Mouse (Mus musculus) intestine, embryonic 14.5 days (tissue): ENCODE measurements around the gene Fgfr2. TPM values are rescaled to one million over a fixed set of nuclear protein-coding genes. Genes with fewer than 3 reads are reported as not detected.

ENCODE experiments used
- ATAC-seq: fragments of 200-750 bp; cut with Nextera tagmentation; replicated peaks from 2 replicates; pipeline ENCODE4 v1.8.0; 2017; ENCODE audit warnings: low read depth, moderate number of reproducible peaks, moderate TSS enrichment, moderate library complexity; ENCODE audit not compliant: low FRiP score, low TSS enrichment
- DNase-seq: peaks from one replicate; pipeline ENCODE4 v3.0.0-alpha.2; 2018; ENCODE audit warnings: low spot score
- H3K27ac ChIP-seq: fragments of 300-500 bp; sonication (generic); 2 replicates; pipeline ENCODE4 v1.5.1; 2014; ENCODE audit warnings: low read depth, mild to moderate bottlenecking, control low read depth
- H3K27me3 ChIP-seq: fragments of 300-500 bp; sonication (generic); replicated peaks from 2 replicates; pipeline ENCODE4 v1.6.1; 2014; ENCODE audit warnings: low read length, control low read depth; ENCODE audit not compliant: control insufficient read depth, insufficient read depth
- H3K36me3 ChIP-seq: fragments of 300-500 bp; sonication (generic); 2 replicates; pipeline ENCODE4 v1.6.1; 2014; ENCODE audit warnings: low read length, control low read depth; ENCODE audit not compliant: control insufficient read depth, insufficient read depth
- H3K4me1 ChIP-seq: fragments of 300-500 bp; sonication (generic); replicated peaks from 2 replicates; pipeline ENCODE4 v1.6.1; 2014; ENCODE audit warnings: low read length, control low read depth, mixed read lengths; ENCODE audit not compliant: control insufficient read depth, insufficient read depth
- H3K4me2 ChIP-seq: fragments of 300-500 bp; sonication (generic); 2 replicates; pipeline ENCODE4 v1.6.1; 2014; ENCODE audit warnings: low read length
- H3K4me3 ChIP-seq: fragments of 300-500 bp; sonication (generic); 2 replicates; pipeline ENCODE4 v1.5.1; 2014; ENCODE audit warnings: low read depth, low read length, control low read depth, mixed read lengths
- H3K9ac ChIP-seq: fragments of 300-500 bp; sonication (generic); 2 replicates; pipeline ENCODE4 v1.6.1; 2014; ENCODE audit warnings: mild to moderate bottlenecking, low read length
- H3K9me3 ChIP-seq: fragments of 300-500 bp; sonication (generic); 2 replicates; pipeline ENCODE4 v1.6.1; 2016; ENCODE audit warnings: low read length, control low read depth; ENCODE audit not compliant: control insufficient read depth
- WGBS: fragments of 180-500 bp; shearing (Covaris S2); extraction: QIAGEN DNeasy Blood & Tissue Kit; methylation state at CpG from one replicate; pipeline ENCODE4 v1.1.7; 2014; 5-methylcytosine and 5-hydroxymethylcytosine counted together
- polyA plus RNA-seq: library from polyadenylated mRNA; unstranded; fragments of >200 nt; fragmentation: Nextera tagmentation; extraction: Ambion mirVana; gene quantifications from 2 replicates; pipeline ENCODE4 v1.2.1, GENCODE M21; 2014

Gene Fgfr2
- polyA plus RNA-seq, 1 experiment from 2014 or later: 105 TPM

DNA sequence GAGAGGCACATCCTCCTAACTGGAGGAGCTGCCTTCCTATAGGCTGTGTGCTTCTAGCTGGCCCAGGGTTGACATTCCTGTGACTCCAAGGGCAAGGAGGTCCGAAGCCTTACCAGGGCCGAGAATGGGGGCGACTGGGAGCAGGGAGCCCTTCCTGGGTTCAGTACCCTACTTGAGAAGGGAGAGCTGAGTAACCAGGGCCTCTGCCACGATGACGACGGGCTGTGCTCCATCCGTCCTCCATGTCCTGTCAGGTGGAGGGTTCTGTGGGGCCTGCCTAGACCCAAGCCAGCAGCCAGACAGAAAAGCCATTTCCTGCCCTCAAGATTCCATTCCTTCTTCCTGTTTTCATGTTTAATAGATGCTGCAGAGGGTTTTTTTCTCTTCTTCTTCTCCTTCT lies 463.5 kb downstream of the Fgfr2 start:
- no peak for ATAC-seq
- no peak for DNase-seq
- Histone ChIP-seq H3K4me2 (no peak overlapping the region), H3K9ac (no peak overlapping the region), H3K27ac (peak overlapping the region; percentile 78), H3K36me3 (no peaks in the 10 kb centered on the region), H3K4me1 (peaks cover 50% of the 10 kb centered on the region), H3K27me3 (no peaks in the 10 kb centered on the region), H3K4me3 (no peak overlapping the region), H3K9me3 (no peaks in the 10 kb centered on the region)
- 38% methylated on average over 7 of the region's 7 CpGs for WGBS

DNA sequence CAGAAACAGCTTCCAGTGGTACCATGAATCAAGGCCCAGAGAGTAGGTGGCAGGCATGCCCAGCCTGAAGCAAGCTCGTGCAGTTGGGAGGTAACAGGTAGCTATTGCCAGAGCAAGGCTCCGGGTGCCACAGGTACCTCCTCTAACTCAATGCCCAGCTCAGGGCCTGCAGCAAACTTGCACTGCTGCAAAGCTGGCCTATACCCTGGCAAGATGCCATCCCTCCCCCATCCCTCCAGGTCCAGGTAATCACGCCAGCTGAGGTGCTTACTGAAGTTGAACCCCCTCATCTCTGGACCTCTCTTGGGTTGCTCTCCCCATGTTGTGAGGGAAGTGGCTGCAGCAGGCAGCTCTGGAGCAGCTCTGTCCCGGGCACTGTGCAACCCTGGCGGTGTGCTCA lies 464.5 kb downstream of the Fgfr2 start:
- no peak overlapping the region for H3K9ac ChIP-seq
- 79% methylated on average over 5 of the region's 5 CpGs for WGBS
- no peak overlapping the region for H3K4me3 ChIP-seq
- no peaks in the 10 kb centered on the region for H3K27me3 ChIP-seq
- peak overlapping the region; percentile 31 for H3K4me2 ChIP-seq
- peak overlapping the region; percentile 78 for H3K27ac ChIP-seq
- no peak for ATAC-seq
- H3K36me3 ChIP-seq: no peaks in the 10 kb centered on the region
- H3K4me1 ChIP-seq: peaks cover 50% of the 10 kb centered on the region
- DNase-seq: no peak
- H3K9me3 ChIP-seq: no peaks in the 10 kb centered on the region

DNA sequence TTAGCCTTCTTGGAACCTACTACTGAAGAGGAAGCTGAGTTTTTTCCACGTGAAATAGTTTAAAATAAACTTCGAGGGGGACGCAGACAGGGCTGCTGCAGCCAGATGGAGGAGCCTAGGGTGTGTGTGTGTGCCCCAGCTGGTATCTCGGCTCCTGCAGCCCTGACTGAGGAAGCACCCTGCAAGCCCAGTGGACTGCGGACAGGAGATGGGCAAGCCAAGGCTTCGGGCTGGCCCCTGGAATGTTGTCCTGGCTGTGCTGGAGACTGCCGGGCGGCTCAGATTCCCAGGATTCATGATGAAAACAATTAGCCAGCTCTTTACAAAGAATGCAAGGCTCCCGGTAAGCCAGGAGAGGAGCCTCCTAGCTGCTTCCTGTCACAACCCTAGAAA lies 465.1 kb downstream of the Fgfr2 start:
- no peaks in the 10 kb centered on the region for H3K9me3 ChIP-seq
- H3K27ac ChIP-seq: peak overlapping the region; percentile 78
- H3K4me1 ChIP-seq: peaks cover 50% of the 10 kb centered on the region
- peak overlapping the region; percentile 33; the same call in 1 of the 2 replicates for H3K9ac ChIP-seq
- DNase-seq (no peak), ATAC-seq (no peak)
- no peaks in the 10 kb centered on the region for H3K36me3 ChIP-seq
- no peak overlapping the region for H3K4me3 ChIP-seq
- peak overlapping the region; percentile 31 for H3K4me2 ChIP-seq
- H3K27me3 ChIP-seq: no peaks in the 10 kb centered on the region
- WGBS: 14% methylated on average over 9 of the region's 9 CpGs

DNA sequence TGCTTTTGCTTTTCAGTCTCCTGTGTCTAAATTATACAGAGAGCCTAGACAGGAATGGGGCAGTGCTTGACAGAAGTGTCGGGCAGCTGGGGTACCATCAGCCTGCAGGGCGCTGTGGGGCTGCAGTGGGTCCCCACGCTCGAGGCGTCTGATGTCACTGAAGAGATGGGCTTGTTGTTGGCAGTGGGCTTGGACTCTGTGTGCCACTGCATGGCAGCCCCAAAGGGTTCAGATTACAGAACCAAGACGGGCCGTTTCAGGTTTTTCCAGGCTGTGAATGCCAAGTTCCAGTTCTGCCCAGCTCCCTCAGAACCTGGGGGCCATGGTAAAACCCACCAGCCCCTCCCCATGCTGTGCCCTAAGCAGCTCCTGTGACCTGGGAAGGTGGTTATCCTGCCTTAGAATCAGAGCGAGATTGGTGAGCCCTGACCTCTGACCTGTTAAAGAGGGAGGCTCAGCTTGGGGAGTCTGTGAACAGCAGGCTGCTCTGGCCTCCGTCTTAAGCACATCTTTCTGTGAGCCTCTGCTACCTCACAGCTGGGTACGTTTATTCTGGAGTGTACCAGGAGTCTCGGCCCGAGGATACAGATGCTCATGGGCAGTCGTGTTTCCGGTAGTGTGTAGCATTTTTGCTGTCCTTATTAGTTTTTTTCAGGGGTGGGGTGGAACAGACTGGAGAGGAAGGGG lies 465.6 kb downstream of the Fgfr2 start:
- 46% methylated on average over 14 of the region's 14 CpGs for WGBS
- H3K9ac ChIP-seq: no peak overlapping the region
- ATAC-seq (no peak; the same call in 1 of the 2 replicates), DNase-seq (no peak)
- no peaks in the 10 kb centered on the region for H3K27me3 ChIP-seq
- peak overlapping the region; percentile 31 for H3K4me2 ChIP-seq
- H3K9me3 ChIP-seq: no peaks in the 10 kb centered on the region
- H3K4me1 ChIP-seq: peaks cover 50% of the 10 kb centered on the region
- no peak overlapping the region for H3K4me3 ChIP-seq
- H3K27ac ChIP-seq: peak overlapping the region; percentile 78; the same call in 1 of the 2 replicates
- no peaks in the 10 kb centered on the region for H3K36me3 ChIP-seq

DNA sequence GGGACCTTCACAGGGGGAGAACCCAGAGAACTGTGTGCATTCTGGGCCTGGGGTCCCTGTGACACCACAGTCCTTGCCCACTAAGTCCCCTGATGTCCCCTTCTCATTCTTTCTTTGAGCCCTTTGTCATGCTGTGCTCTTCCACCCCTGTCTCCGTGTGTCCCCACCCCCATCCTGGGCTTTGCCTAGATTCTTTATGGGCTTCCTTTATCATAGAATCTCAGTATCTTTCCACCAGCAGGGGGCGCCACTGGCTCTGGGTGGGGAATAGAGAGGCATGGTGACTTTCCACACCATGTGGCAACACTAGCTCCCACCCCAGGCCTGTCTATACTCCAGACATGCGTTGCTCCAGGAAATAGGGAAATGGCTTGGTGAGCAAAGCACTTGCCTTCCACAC lies 466.6 kb downstream of the Fgfr2 start:
- Histone ChIP-seq H3K4me1 (peaks cover 49% of the 10 kb centered on the region), H3K4me3 (no peak overlapping the region), H3K27ac (peak overlapping the region; percentile 69), H3K9me3 (no peaks in the 10 kb centered on the region), H3K9ac (no peak overlapping the region), H3K4me2 (no peak overlapping the region; the same call in 1 of the 2 replicates), H3K36me3 (no peaks in the 10 kb centered on the region), H3K27me3 (no peaks in the 10 kb centered on the region)
- peak; percentile 96 for DNase-seq
- 7% methylated on average over 3 of the region's 3 CpGs for WGBS
- peak; percentile 53 for ATAC-seq

DNA sequence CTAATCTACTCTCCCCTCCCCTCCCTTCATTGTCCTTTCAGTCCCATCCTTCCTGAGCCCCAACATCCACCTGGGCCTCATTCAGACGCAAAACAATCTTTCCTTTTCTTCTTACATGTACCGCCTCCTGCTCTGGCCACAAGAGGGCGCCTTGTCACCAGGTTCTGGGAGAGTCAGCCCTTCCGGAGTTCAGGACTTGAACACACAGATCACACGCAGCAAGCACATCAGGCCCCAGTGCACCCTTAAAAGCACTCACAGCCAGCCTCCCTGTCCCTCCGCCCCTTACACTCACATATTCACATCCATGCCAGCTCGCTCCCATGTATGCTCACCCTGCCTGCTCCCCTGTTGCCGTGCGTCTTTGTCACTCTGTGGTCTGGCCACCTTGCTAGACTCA lies 467.1 kb downstream of the Fgfr2 start:
- DNase-seq: peak; percentile 94

DNA sequence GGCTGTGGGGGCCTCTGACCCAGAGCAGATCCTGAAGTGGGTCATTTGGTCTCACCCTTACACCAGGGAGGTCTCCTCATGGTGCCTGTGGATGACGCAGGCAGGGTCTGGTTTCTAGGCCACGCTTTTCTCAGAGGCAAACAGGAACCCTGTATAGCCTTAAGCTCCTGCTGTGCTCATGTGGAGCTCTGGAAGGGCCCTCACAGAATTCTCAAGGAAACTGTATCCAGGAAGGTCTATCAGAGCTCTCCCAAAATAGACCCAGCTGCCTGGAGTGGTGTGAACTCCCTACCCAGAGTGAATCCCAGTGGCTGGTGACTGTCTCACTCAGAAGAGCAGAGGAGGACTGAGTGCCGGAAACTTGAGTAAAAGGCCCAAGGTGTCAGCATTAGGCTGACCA lies 468.7 kb downstream of the Fgfr2 start:
- no peak overlapping the region for H3K9ac ChIP-seq
- H3K9me3 ChIP-seq: no peaks in the 10 kb centered on the region
- ATAC-seq (no peak), DNase-seq (no peak)
- H3K4me1 ChIP-seq: peaks cover 28% of the 10 kb centered on the region
- no peak overlapping the region for H3K4me3 ChIP-seq
- no peaks in the 10 kb centered on the region for H3K36me3 ChIP-seq
- H3K4me2 ChIP-seq: no peak overlapping the region
- H3K27me3 ChIP-seq: no peaks in the 10 kb centered on the region
- 89% methylated on average over 3 of the region's 3 CpGs for WGBS
- no peak overlapping the region for H3K27ac ChIP-seq

More for the DNA sequence above, 467.1 kb downstream of the Fgfr2 start:
- no peaks in the 10 kb centered on the region for H3K36me3 ChIP-seq
- no peak overlapping the region for H3K4me3 ChIP-seq
- peak; percentile 67 for ATAC-seq
- H3K4me2 ChIP-seq: no peak overlapping the region; the same call in 1 of the 2 replicates
- 21% methylated on average over 9 of the region's 9 CpGs for WGBS
- H3K9ac ChIP-seq: no peak overlapping the region
- peak overlapping the region; percentile 69 for H3K27ac ChIP-seq
- peaks cover 44% of the 10 kb centered on the region for H3K4me1 ChIP-seq
- H3K9me3 ChIP-seq: no peaks in the 10 kb centered on the region
- no peaks in the 10 kb centered on the region for H3K27me3 ChIP-seq

DNA sequence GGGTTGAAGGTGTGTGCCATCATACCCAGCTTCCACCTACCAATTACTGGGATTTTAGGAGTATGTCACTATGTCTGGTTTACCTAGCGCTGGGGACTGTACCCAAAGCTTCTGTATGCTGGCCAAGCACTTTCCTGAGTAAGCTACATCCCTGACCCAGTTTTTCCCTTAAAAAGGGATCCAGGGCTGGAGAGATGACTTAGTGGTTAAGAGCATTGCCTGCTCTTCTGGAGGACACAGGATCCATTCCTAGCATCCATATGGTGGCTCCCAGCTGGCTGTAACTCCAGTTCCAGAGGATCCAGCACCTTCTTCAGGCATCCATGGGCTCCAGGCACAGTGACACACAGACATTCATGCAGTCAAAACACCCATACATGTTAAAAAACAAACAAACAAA lies 476.6 kb downstream of the Fgfr2 start:
- Histone ChIP-seq H3K4me1 (no peaks in the 10 kb centered on the region; the same call in 1 of the 2 replicates), H3K4me2 (no peak overlapping the region), H3K27ac (no peak overlapping the region), H3K9me3 (no peaks in the 10 kb centered on the region), H3K36me3 (no peaks in the 10 kb centered on the region), H3K27me3 (no peaks in the 10 kb centered on the region), H3K9ac (no peak overlapping the region), H3K4me3 (no peak overlapping the region)
- ATAC-seq (no peak), DNase-seq (no peak)
- WGBS: 89% methylated on average over 1 of the region's 1 CpGs
